Mouse (Mus musculus) liver, embryonic 14.5 days (tissue): ENCODE measurements around the gene Apoc1. TPM values are rescaled to one million over a fixed set of nuclear protein-coding genes. Genes with fewer than 3 reads are reported as not detected.

ENCODE experiments used
- ATAC-seq: fragments of 200-750 bp; cut with Nextera tagmentation; 2 replicates; pipeline ENCODE4 v1.8.0; 2017; ENCODE audit warnings: moderate number of reproducible peaks, mild to moderate bottlenecking, moderate library complexity; ENCODE audit not compliant: insufficient read depth
- DNase-seq, 3 experiments: peaks; one replicate each; pipeline ENCODE4 v3.0.0-alpha.2; 2012 to 2013; ENCODE audit warnings: low read depth in 3 of 3, low spot score in 3 of 3
- H3K27ac ChIP-seq: fragments of 300-500 bp; sonication (generic); 2 replicates; pipeline ENCODE4 v1.5.1; 2014; ENCODE audit warnings: moderate library complexity, mild to moderate bottlenecking, control low read depth, inconsistent platforms
- H3K27me3 ChIP-seq: fragments of 300-500 bp; sonication (generic); 2 replicates; pipeline ENCODE4 v1.6.1; 2014; ENCODE audit warnings: mild to moderate bottlenecking, low read length, moderate library complexity; ENCODE audit not compliant: control insufficient read depth, insufficient read depth
- H3K36me3 ChIP-seq: fragments of 300-500 bp; sonication (generic); replicated peaks from 2 replicates; pipeline ENCODE4 v1.6.1; 2014; ENCODE audit warnings: low read depth; ENCODE audit not compliant: control insufficient read depth, insufficient read depth
- H3K4me1 ChIP-seq, 2 experiments: fragments of 200-500 bp in 1 of 2; fragments of 300-500 bp in 1 of 2; sonication (generic) in 1 of 2; replicated peaks; 2 replicates each; pipeline ENCODE4 v1.6.1; 2012 to 2014; ENCODE audit warnings: antibody characterized with exemption in 1 of 2, inconsistent platforms in 1 of 2, low read length in 1 of 2; ENCODE audit not compliant: control insufficient read depth in 2 of 2, insufficient read depth in 2 of 2
- H3K4me2 ChIP-seq: fragments of 300-500 bp; sonication (generic); 2 replicates; pipeline ENCODE4 v1.6.1; 2014; ENCODE audit warnings: low read depth, mild to moderate bottlenecking, control low read depth, moderate library complexity
- H3K4me3 ChIP-seq, 2 experiments: fragments of 200-500 bp in 1 of 2; fragments of 300-500 bp in 1 of 2; sonication (generic) in 1 of 2; 2 replicates each; pipeline ENCODE4 v1.5.1; 2012 to 2014; ENCODE audit warnings: low read depth in 2 of 2, low read length in 2 of 2, mild to moderate bottlenecking in 2 of 2, control low read depth in 1 of 2, inconsistent platforms in 1 of 2, moderate library complexity in 1 of 2; ENCODE audit not compliant: insufficient read depth in 1 of 2
- H3K9ac ChIP-seq: fragments of 300-500 bp; sonication (generic); replicated peaks from 2 replicates; pipeline ENCODE4 v1.6.1; 2014; ENCODE audit warnings: mild to moderate bottlenecking, control low read depth, moderate library complexity
- H3K9me3 ChIP-seq: fragments of 300-500 bp; sonication (generic); 2 replicates; pipeline ENCODE4 v1.6.1; 2016; ENCODE audit warnings: low read length, mixed read lengths; ENCODE audit not compliant: control insufficient read depth
- CTCF ChIP-seq: IDR thresholded peaks from 2 replicates; pipeline ENCODE4 v1.5.1; 2016; ENCODE audit warnings: antibody characterized with exemption, low read depth, control low read depth
- EP300 ChIP-seq: IDR thresholded peaks from 2 replicates; pipeline ENCODE4 v1.6.1; 2016; ENCODE audit warnings: antibody characterized with exemption, low read depth
- WGBS: fragments of 180-500 bp; shearing (Covaris S2); extraction: QIAGEN DNeasy Blood & Tissue Kit; methylation state at CpG from one replicate; pipeline ENCODE4 v1.1.7; 2014; ENCODE audit not compliant: insufficient replicate concordance; 5-methylcytosine and 5-hydroxymethylcytosine counted together
- polyA plus RNA-seq, 2 experiments: library from polyadenylated mRNA; depleted of rRNA in 1 of 2; stranded (reverse) in 1 of 2; unstranded in 1 of 2; fragments of >200 nt; fragmentation: Nextera tagmentation in 1 of 2; extraction: Ambion mirVana in 1 of 2; gene quantifications; 2 replicates each; pipeline versions ENCODE4 v1.2.1 to v1.2.3; 2012 to 2014

Gene Apoc1
- polyA plus RNA-seq, 2 experiments = 204 to 390 TPM

GRCm38 (mm10) chr7:19686521-19686920, 5.9 kb downstream of the Apoc1 start:
- Histone ChIP-seq H3K9ac (no peak overlapping the region), H3K9me3 (no peaks in the 10 kb centered on the region), H3K27ac (no peak overlapping the region), H3K4me3 (no peak overlapping the region), H3K27me3 (no peaks in the 10 kb centered on the region), H3K4me1 (peaks cover 0 to 34% of the 10 kb centered on the region in 2 experiments; a peak in 3 of 4 replicates), H3K36me3 (no peaks in the 10 kb centered on the region), H3K4me2 (no peak overlapping the region)
- TF ChIP-seq EP300 (peak; percentile 32; the same call in 1 of the 2 replicates), CTCF (no peak)
- WGBS = 73% methylated on average over 6 of the region's 6 CpGs
- ATAC-seq = peak; percentile 42
- no peak for DNase-seq

- TF ChIP-seq CTCF (no peak), EP300 (0 out of 2 replicates have a peak, but pooled peaks have one; percentile 30)
- H3K4me1 ChIP-seq = peaks cover 0 to 36% of the 10 kb centered on the region in 2 experiments; a peak in 3 of 4 replicates
- H3K27ac ChIP-seq = 0 out of 2 replicates have a peak overlapping the region, but pooled peaks have one; percentile 22
- H3K36me3 ChIP-seq = no peaks in the 10 kb centered on the region
- H3K4me3 ChIP-seq = no peak overlapping the region
- H3K9ac ChIP-seq = no peak overlapping the region; the same call in 1 of the 2 replicates
- H3K4me2 ChIP-seq = 0 out of 2 replicates have a peak overlapping the region, but pooled peaks have one; percentile 8
- DNase-seq (no peak), ATAC-seq (peak; percentile 58)
- no peaks in the 10 kb centered on the region for H3K27me3 ChIP-seq
- 61% methylated on average over 4 of the region's 4 CpGs for WGBS
- H3K9me3 ChIP-seq = no peaks in the 10 kb centered on the region
Measured at GRCm38 (mm10) chr7:19685374-19685773, 7.1 kb downstream of the Apoc1 start.

- H3K27ac ChIP-seq = no peak overlapping the region
- 55% methylated on average over 6 of the region's 6 CpGs for WGBS
- no peaks in the 10 kb centered on the region for H3K27me3 ChIP-seq
- H3K4me2 ChIP-seq = no peak overlapping the region
- no peak overlapping the region for H3K4me3 ChIP-seq
- H3K9me3 ChIP-seq = no peaks in the 10 kb centered on the region
- no peak overlapping the region for H3K9ac ChIP-seq
- DNase-seq (no peak), ATAC-seq (no peak)
- peaks cover 0 to 36% of the 10 kb centered on the region in 2 experiments; a peak in 3 of 4 replicates for H3K4me1 ChIP-seq
- TF ChIP-seq EP300 (no peak), CTCF (no peak)
- no peaks in the 10 kb centered on the region for H3K36me3 ChIP-seq
Measured at GRCm38 (mm10) chr7:19683771-19684201, 8.7 kb downstream of the Apoc1 start.

GRCm38 (mm10) chr7:19682979-19683378, 9.5 kb downstream of the Apoc1 start:
- no peak overlapping the region for H3K27ac ChIP-seq
- ATAC-seq (no peak), DNase-seq (no peak)
- WGBS = 61% methylated on average over 3 of the region's 3 CpGs
- H3K36me3 ChIP-seq = no peaks in the 10 kb centered on the region
- H3K4me1 ChIP-seq = peaks cover 0 to 36% of the 10 kb centered on the region in 2 experiments; a peak in 3 of 4 replicates
- no peak overlapping the region for H3K9ac ChIP-seq
- no peak overlapping the region for H3K4me2 ChIP-seq
- TF ChIP-seq CTCF (no peak), EP300 (no peak)
- H3K27me3 ChIP-seq = no peaks in the 10 kb centered on the region
- H3K4me3 ChIP-seq = no peak overlapping the region
- no peaks in the 10 kb centered on the region for H3K9me3 ChIP-seq

GRCm38 (mm10) chr7:19681202-19681694, 11.2 kb downstream of the Apoc1 start, which contains the start of the genes Gm44805 and Apoc4:
Gm44805 (minus strand) TSS chr7:19681423.
Apoc4 (minus strand) TSS chr7:19681479.
- 45% methylated on average over 8 of the region's 8 CpGs for WGBS
- Histone ChIP-seq H3K27me3 (no peaks in the 10 kb centered on the region), H3K4me1 (peaks cover 0 to 34% of the 10 kb centered on the region in 2 experiments; a peak in 2 of 4 replicates), H3K9ac (no peak within 1 kb of the TSS; the same call in 1 of the 2 replicates), H3K9me3 (no peaks in the 10 kb centered on the region), H3K27ac (peak within 1 kb of the TSS; percentile 32; the same call in 1 of the 2 replicates), H3K36me3 (no peaks in the 10 kb centered on the region), H3K4me3 (no peak within 1 kb of the TSS; a peak in 1 of 4 replicates), H3K4me2 (peak within 1 kb of the TSS; percentile 31)
- no peak for DNase-seq
- ATAC-seq = peak; percentile 31; the same call in 1 of the 2 replicates
- TF ChIP-seq EP300 = no peak
- TF ChIP-seq CTCF = no peak
